Mouse (Mus musculus) thymus, adult 2 months (tissue): ENCODE data around the gene Sepsecs.

Source experiments
- CTCF ChIP-seq: fragments of 200-500 bp; IDR thresholded peaks from 2 replicates; pipeline ENCODE4 v1.5.1; 2012; ENCODE audit warnings: mild to moderate bottlenecking, control low read depth, low read length, moderate library complexity, borderline replicate concordance; ENCODE audit not compliant: control insufficient read depth, poor library complexity, insufficient read depth; ENCODE audit errors: extremely low read depth
- POLR2A ChIP-seq: fragments of 200-500 bp; IDR thresholded peaks from 2 replicates; pipeline ENCODE4 v1.6.1; 2012; ENCODE audit warnings: mild to moderate bottlenecking, low read length, control low read depth, moderate library complexity; ENCODE audit not compliant: control insufficient read depth, poor library complexity, insufficient read depth; ENCODE audit errors: extremely low read depth

DNA sequence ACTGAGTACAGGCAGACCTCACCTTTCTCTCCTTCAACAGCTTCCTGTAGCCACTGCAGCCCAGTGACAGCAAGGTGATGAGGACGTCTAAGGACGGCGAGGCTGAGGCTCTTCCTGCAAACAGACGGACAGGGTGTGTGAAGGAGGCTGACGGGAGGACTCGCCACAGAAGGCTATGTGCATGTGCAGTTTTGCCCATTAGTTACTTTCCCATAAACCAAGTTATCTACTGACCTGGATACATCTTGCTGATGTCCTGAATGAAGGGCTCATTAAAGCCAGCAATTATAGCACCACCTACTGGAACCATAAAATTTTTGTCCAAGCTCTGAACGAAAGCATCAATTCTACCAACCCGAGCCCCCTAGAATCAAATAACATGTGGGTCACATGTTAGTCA is 13.5 kb downstream of the Sepsecs start:
- TF ChIP-seq CTCF (no peak), POLR2A (no peak)
